Mouse (Mus musculus) urinary bladder, postnatal 4 days (tissue): Measurements from ENCODE around the gene Mtap.

ENCODE experiments used
- DNase-seq, 2 experiments: peaks; one replicate each; pipeline ENCODE4 v3.0.0; 2021 to 2022; ENCODE audit warnings: low spot score in 2 of 2

Mtap gene

GRCm38 (mm10) chr4:89137542-89138360 is 829 bp downstream of the Mtap start:
- no peak for DNase-seq

GRCm38 (mm10) chr4:89138361-89138651 is 1.4 kb downstream of the Mtap start:
- no peak for DNase-seq

- DNase-seq, result peak in 1 of 2 experiments; percentile 37
These were observed 3.9 kb downstream of the Mtap start for GRCm38 (mm10) chr4:89140832-89141231.

GRCm38 (mm10) chr4:89145409-89145808 is 8.5 kb downstream of the Mtap start:
- peak; percentile 53 to 73 for DNase-seq

GRCm38 (mm10) chr4:89146291-89146690 is 9.4 kb downstream of the Mtap start:
- no peak for DNase-seq

GRCm38 (mm10) chr4:89149261-89149660 is 12.3 kb downstream of the Mtap start:
- no peak for DNase-seq

- DNase-seq, result no peak
These were observed 24.5 kb downstream of the Mtap start for GRCm38 (mm10) chr4:89161389-89161788.

GRCm38 (mm10) chr4:89162496-89162895 is 25.6 kb downstream of the Mtap start:
- DNase-seq, result no peak

- no peak for DNase-seq
These were observed 26.7 kb downstream of the Mtap start for GRCm38 (mm10) chr4:89163613-89164012.

- DNase-seq, result no peak
These were observed 27.8 kb downstream of the Mtap start for GRCm38 (mm10) chr4:89164681-89165080.

- DNase-seq, result no peak
These were observed 32.0 kb downstream of the Mtap start for GRCm38 (mm10) chr4:89168877-89169276.

GRCm38 (mm10) chr4:89169739-89170138 is 32.8 kb downstream of the Mtap start:
- no peak for DNase-seq

- DNase-seq, result no peak
These were observed 34.0 kb downstream of the Mtap start for GRCm38 (mm10) chr4:89170931-89171330.

- no peak for DNase-seq
These were observed 36.1 kb downstream of the Mtap start for GRCm38 (mm10) chr4:89172873-89173605.

- DNase-seq, result no peak
These were observed 40.8 kb downstream of the Mtap start for GRCm38 (mm10) chr4:89177514-89178307.

- no peak for DNase-seq
These were observed 43.2 kb downstream of the Mtap start for GRCm38 (mm10) chr4:89180121-89180520.

GRCm38 (mm10) chr4:89181656-89182055 is 44.7 kb downstream of the Mtap start:
- DNase-seq, result no peak

- DNase-seq, result no peak
These were observed 45.6 kb downstream of the Mtap start for GRCm38 (mm10) chr4:89182486-89182885.

GRCm38 (mm10) chr4:89195481-89195880 is 58.6 kb downstream of the Mtap start:
- no peak for DNase-seq

- DNase-seq, result no peak
These were observed 60.2 kb downstream of the Mtap start for GRCm38 (mm10) chr4:89197128-89197527.

GRCm38 (mm10) chr4:89200806-89201205 is 63.9 kb downstream of the Mtap start:
- DNase-seq, result no peak

GRCm38 (mm10) chr4:89209310-89209709 is 72.4 kb downstream of the Mtap start:
- DNase-seq, result no peak
